Mouse (Mus musculus) hindbrain, embryonic 14.5 days (tissue): Measurements from ENCODE around the gene Nfkbiz. TPM values are rescaled to one million over a fixed set of nuclear protein-coding genes. Genes with fewer than 3 reads are reported as not detected.

ENCODE experiments used
- ATAC-seq: fragments of 200-750 bp; cut with Nextera tagmentation; 2 replicates; pipeline ENCODE4 v1.8.0; 2017; ENCODE audit warnings: moderate number of reproducible peaks, mild to moderate bottlenecking, moderate TSS enrichment, moderate library complexity; ENCODE audit not compliant: low FRiP score
- DNase-seq: peaks from one replicate; pipeline ENCODE4 v3.0.0-alpha.2; 2015; ENCODE audit warnings: low spot score
- H3K27ac ChIP-seq: fragments of 300-500 bp; sonication (generic); 2 replicates; pipeline ENCODE4 v1.5.1; 2014; ENCODE audit warnings: mild to moderate bottlenecking, moderate library complexity
- H3K27me3 ChIP-seq: fragments of 300-500 bp; sonication (generic); 2 replicates; pipeline ENCODE4 v1.6.1; 2014; ENCODE audit warnings: mild to moderate bottlenecking, low read length, mixed read lengths; ENCODE audit not compliant: control insufficient read depth, insufficient read depth
- H3K36me3 ChIP-seq: fragments of 300-500 bp; sonication (generic); replicated peaks from 2 replicates; pipeline ENCODE4 v1.6.1; 2014; ENCODE audit not compliant: control insufficient read depth, insufficient read depth
- H3K4me1 ChIP-seq: fragments of 300-500 bp; sonication (generic); replicated peaks from 2 replicates; pipeline ENCODE4 v1.6.1; 2014; ENCODE audit warnings: antibody characterized with exemption, low read length, mixed read lengths; ENCODE audit not compliant: control insufficient read depth, insufficient read depth
- H3K4me2 ChIP-seq: fragments of 300-500 bp; sonication (generic); replicated peaks from 2 replicates; pipeline ENCODE4 v1.6.1; 2014; ENCODE audit warnings: mild to moderate bottlenecking, moderate library complexity
- H3K4me3 ChIP-seq: fragments of 300-500 bp; sonication (generic); replicated peaks from 2 replicates; pipeline ENCODE4 v1.5.1; 2014; ENCODE audit warnings: mild to moderate bottlenecking, low read length
- H3K9ac ChIP-seq: fragments of 300-500 bp; sonication (generic); 2 replicates; pipeline ENCODE4 v1.6.1; 2014
- H3K9me3 ChIP-seq: fragments of 300-500 bp; sonication (generic); 2 replicates; pipeline ENCODE4 v1.6.1; 2016; ENCODE audit warnings: low read length; ENCODE audit not compliant: control insufficient read depth
- WGBS: fragments of 180-500 bp; shearing (Covaris S2); extraction: QIAGEN DNeasy Blood & Tissue Kit; methylation state at CpG from one replicate; pipeline ENCODE4 v1.1.7; 2014; 5-methylcytosine and 5-hydroxymethylcytosine counted together
- polyA plus RNA-seq: library from polyadenylated mRNA; unstranded; fragments of >200 nt; fragmentation: Nextera tagmentation; extraction: Ambion mirVana; gene quantifications from 2 replicates; pipeline ENCODE4 v1.2.1, GENCODE M21; 2014

Nfkbiz gene
- polyA plus RNA-seq, 1 experiment from 2014 or later = 2.0 TPM

DNA sequence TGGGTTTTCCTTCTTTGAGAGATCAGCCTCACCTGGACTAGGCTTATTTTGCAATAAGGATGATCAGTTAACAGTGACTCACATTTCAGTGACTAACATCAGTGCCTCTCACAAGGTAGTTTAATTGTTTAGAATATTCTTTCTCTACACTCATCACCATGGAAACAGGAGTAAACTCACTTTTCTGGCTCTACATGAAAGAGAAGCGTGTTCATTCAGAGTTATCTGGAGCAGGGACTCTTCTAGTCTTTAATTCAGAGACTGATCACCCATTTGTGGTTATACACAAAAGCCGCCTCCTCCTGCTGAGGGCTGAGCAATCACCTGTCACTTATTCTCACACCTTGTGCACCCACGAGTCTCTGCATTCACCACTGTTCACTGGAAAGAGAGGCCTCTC lies 68.5 kb downstream of the Nfkbiz start:
- no peak for ATAC-seq
- 89% methylated on average over 3 of the region's 3 CpGs for WGBS
- DNase-seq = no peak
- Histone ChIP-seq H3K9ac (no peak overlapping the region), H3K9me3 (no peaks in the 10 kb centered on the region), H3K4me1 (no peaks in the 10 kb centered on the region), H3K27ac (no peak overlapping the region), H3K4me3 (no peak overlapping the region), H3K36me3 (no peaks in the 10 kb centered on the region), H3K4me2 (no peak overlapping the region), H3K27me3 (no peaks in the 10 kb centered on the region)

Other genes starting within 250 kb of the Nfkbiz start
- gene Nxpe3, start 56.4 kb upstream of the Nfkbiz start, polyA plus RNA-seq = 1.3 and 1.9 TPM in 2 replicates
- gene Cep97, start 96.0 kb upstream of the Nfkbiz start, polyA plus RNA-seq = 12.7 and 15.6 TPM in 2 replicates
- gene Rpl24, start 127.4 kb upstream of the Nfkbiz start, polyA plus RNA-seq = 493 and 568 TPM in 2 replicates
- gene Zbtb11, start 135.0 kb upstream of the Nfkbiz start, polyA plus RNA-seq = 24.8 and 26.0 TPM in 2 replicates
- gene Pcnp, start 190.8 kb upstream of the Nfkbiz start, polyA plus RNA-seq = 214 and 224 TPM in 2 replicates
- gene Trmt10c, start 198.9 kb upstream of the Nfkbiz start, polyA plus RNA-seq = 20.9 and 21.8 TPM in 2 replicates
- gene Senp7, start 209.4 kb upstream of the Nfkbiz start, polyA plus RNA-seq = 49.1 and 54.7 TPM in 2 replicates